Mouse (Mus musculus) CH12.LX (cell line): ENCODE results near the gene Apba3. TPM values are rescaled to one million over a fixed set of nuclear protein-coding genes. Genes with fewer than 3 reads are reported as not detected.

ENCODE experiments used
- DNase-seq: peaks from one replicate; pipeline ENCODE4 v3.0.0-alpha.2; 2013; ENCODE audit errors: extremely low read depth
- H3K27ac ChIP-seq: 2 replicates; pipeline ENCODE4 v1.5.1; 2012; ENCODE audit warnings: low read depth, mild to moderate bottlenecking, control low read depth, moderate library complexity; ENCODE audit not compliant: insufficient read depth
- H3K27me3 ChIP-seq: replicated peaks from 2 replicates; pipeline ENCODE3; 2012; ENCODE audit warnings: inconsistent platforms
- H3K36me3 ChIP-seq, 2 experiments: replicated peaks in 1 of 2; 2 replicates each; pipeline versions ENCODE3 to v1.6.1; 2012; ENCODE audit warnings: inconsistent platforms in 1 of 2, low read length in 1 of 2, mild to moderate bottlenecking in 1 of 2, mixed read lengths in 1 of 2, moderate library complexity in 1 of 2; ENCODE audit not compliant: control insufficient read depth in 1 of 2, insufficient read depth in 1 of 2
- H3K4me1 ChIP-seq, 2 experiments: 2 replicates each; pipeline ENCODE4 v1.6.1; 2012; ENCODE audit warnings: inconsistent platforms in 1 of 2, moderate library complexity in 1 of 2; ENCODE audit not compliant: insufficient read depth in 2 of 2, control insufficient read depth in 1 of 2
- H3K4me2 ChIP-seq: 2 replicates; pipeline ENCODE4 v1.6.1; 2012; ENCODE audit warnings: low read depth, mild to moderate bottlenecking, control low read depth; ENCODE audit not compliant: poor library complexity, insufficient read depth, severe bottlenecking
- H3K4me3 ChIP-seq, 3 experiments: fragments of 150-350 bp in 1 of 3; sonication (generic) in 1 of 3; replicated peaks in 1 of 3; 2 replicates each; pipeline versions ENCODE3 to v1.5.1; 2011 to 2012; ENCODE audit warnings: low read depth in 2 of 3, low read length in 2 of 3, mild to moderate bottlenecking in 2 of 3, moderate library complexity in 2 of 3, control low read depth in 1 of 3, improper control_type of control experiment in 1 of 3, inconsistent platforms in 1 of 3, mixed read lengths in 1 of 3; ENCODE audit not compliant: poor library complexity in 1 of 3
- H3K79me2 ChIP-seq: replicated peaks from 2 replicates; pipeline ENCODE4 v1.6.1; 2012; ENCODE audit warnings: mild to moderate bottlenecking, moderate library complexity; ENCODE audit not compliant: control insufficient read depth, poor library complexity, insufficient read depth, severe bottlenecking; ENCODE audit errors: extremely low read depth
- H3K9ac ChIP-seq: 2 replicates; pipeline ENCODE4 v1.6.1; 2012; ENCODE audit warnings: low read depth, mild to moderate bottlenecking, control low read depth, moderate library complexity; ENCODE audit not compliant: insufficient read depth
- H3K9me3 ChIP-seq: replicated peaks from 2 replicates; pipeline ENCODE3; 2012; ENCODE audit warnings: low read length, inconsistent platforms, mixed read lengths
- CHD1 ChIP-seq: IDR thresholded peaks from 2 replicates; pipeline ENCODE4 v1.6.1; 2012; ENCODE audit warnings: low read depth, low read length, improper control_type of control experiment, inconsistent platforms
- CHD2 ChIP-seq: IDR thresholded peaks from 2 replicates; pipeline ENCODE4 v1.6.1; 2011; ENCODE audit warnings: low read length, improper control_type of control experiment
- CTCF ChIP-seq, 2 experiments: IDR thresholded peaks in 1 of 2; conservative IDR thresholded peaks in 1 of 2; 2 replicates each; pipeline ENCODE4 v1.5.1; 2011 to 2012; ENCODE audit warnings: low read depth in 2 of 2, low read length in 2 of 2, improper control_type of control experiment in 1 of 2, inconsistent platforms in 1 of 2, mild to moderate bottlenecking in 1 of 2, moderate library complexity in 1 of 2
- E2F4 ChIP-seq: IDR thresholded peaks from 2 replicates; pipeline ENCODE4 v1.6.1; 2011; ENCODE audit warnings: low read depth, low read length, improper control_type of control experiment; ENCODE audit not compliant: insufficient replicate concordance
- IRF4 ChIP-seq: IDR thresholded peaks from 2 replicates; pipeline ENCODE4 v1.6.1; 2014; ENCODE audit warnings: low read depth, mild to moderate bottlenecking, inconsistent platforms, low read length, improper control_type of control experiment
- MYC ChIP-seq: IDR thresholded peaks from 2 replicates; pipeline ENCODE4 v1.6.1; 2011; ENCODE audit warnings: low read depth, mild to moderate bottlenecking, improper control_type of control experiment, low read length
- RAD21 ChIP-seq: IDR thresholded peaks from 2 replicates; pipeline ENCODE4 v1.6.1; 2011; ENCODE audit warnings: low read depth, mild to moderate bottlenecking, low read length, improper control_type of control experiment, moderate library complexity
- SIN3A ChIP-seq: IDR thresholded peaks from 2 replicates; pipeline ENCODE4 v1.6.1; 2012; ENCODE audit warnings: low read length, improper control_type of control experiment, inconsistent platforms
- SMC3 ChIP-seq: IDR thresholded peaks from 2 replicates; pipeline ENCODE4 v1.6.1; 2011; ENCODE audit warnings: low read depth, low read length, improper control_type of control experiment
- ZC3H11A ChIP-seq: IDR thresholded peaks from 2 replicates; pipeline ENCODE4 v1.6.1; 2012; ENCODE audit warnings: low read depth, mild to moderate bottlenecking, inconsistent platforms, low read length, improper control_type of control experiment
- ZKSCAN1 ChIP-seq: IDR thresholded peaks from 2 replicates; pipeline ENCODE4 v1.6.1; 2012; ENCODE audit warnings: low read depth, inconsistent platforms, low read length, improper control_type of control experiment, borderline replicate concordance
- ZMIZ1 ChIP-seq: IDR thresholded peaks from 2 replicates; pipeline ENCODE4 v1.6.1; 2012; ENCODE audit warnings: low read depth, mild to moderate bottlenecking, inconsistent platforms, low read length, improper control_type of control experiment
- dilution Hi-C: fragments of 300-500 bp; cut with MboI; formaldehyde crosslinking; loops from 2 replicates; pipeline ENCODE4 v1.14.3; 2020; ENCODE audit warnings: low sequenced_read_pairs; ENCODE audit not compliant: extremely low pct_unique_long_range_greater_than_20kb, extremely low pct_ligation_motif_present
- in situ Hi-C: fragments of 300-500 bp; cut with MboI; formaldehyde crosslinking; loops from 3 replicates; pipeline ENCODE4 v1.14.3; 2019; ENCODE audit warnings: low sequenced_read_pairs, low pct_ligation_motif_present, low pct_unique_long_range_greater_than_20kb, mixed read lengths
- polyA plus RNA-seq: library from polyadenylated mRNA; unstranded; fragments of >175 nt; gene quantifications from 2 replicates; pipeline ENCODE4 v1.2.1, GENCODE M21; 2012; ENCODE audit warnings: low read depth; ENCODE audit not compliant: insufficient read length
- total RNA-seq, 2 experiments: library from RNA; depleted of rRNA; stranded (reverse); fragments of 300-350 nt in 1 of 2; fragments of >200 nt in 1 of 2; gene quantifications; 2 replicates each; pipeline ENCODE4 v1.2.3; 2012 to 2014

The Apba3 gene
- total and polyA plus RNA-seq, 3 experiments: 40.2 to 149 (median 47.4) TPM

DNA sequence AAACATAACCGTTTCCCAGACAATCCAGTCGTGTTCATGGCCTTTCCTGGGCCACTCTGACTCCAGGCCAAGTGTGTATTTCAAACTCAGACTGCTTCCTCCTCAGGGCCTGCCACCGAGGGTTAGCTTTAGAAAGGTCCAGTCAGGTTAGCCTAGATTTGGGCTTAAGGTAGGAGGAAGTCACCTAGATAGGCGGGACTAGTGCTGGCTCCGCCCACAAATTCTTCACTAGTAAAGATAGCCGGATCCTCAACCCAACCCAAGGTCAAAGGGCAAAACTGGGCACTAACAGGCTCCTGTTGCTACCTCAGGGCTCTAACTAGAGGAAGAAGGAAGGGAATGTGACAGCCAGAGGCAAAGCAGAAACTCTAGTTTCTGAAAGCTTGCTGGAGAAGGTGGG lies 19.8 kb downstream of the Apba3 start:
- H3K4me1 ChIP-seq: peaks cover 9 to 46% of the 10 kb centered on the region in 2 experiments; a peak in 3 of 4 replicates
- no peak for DNase-seq

DNA sequence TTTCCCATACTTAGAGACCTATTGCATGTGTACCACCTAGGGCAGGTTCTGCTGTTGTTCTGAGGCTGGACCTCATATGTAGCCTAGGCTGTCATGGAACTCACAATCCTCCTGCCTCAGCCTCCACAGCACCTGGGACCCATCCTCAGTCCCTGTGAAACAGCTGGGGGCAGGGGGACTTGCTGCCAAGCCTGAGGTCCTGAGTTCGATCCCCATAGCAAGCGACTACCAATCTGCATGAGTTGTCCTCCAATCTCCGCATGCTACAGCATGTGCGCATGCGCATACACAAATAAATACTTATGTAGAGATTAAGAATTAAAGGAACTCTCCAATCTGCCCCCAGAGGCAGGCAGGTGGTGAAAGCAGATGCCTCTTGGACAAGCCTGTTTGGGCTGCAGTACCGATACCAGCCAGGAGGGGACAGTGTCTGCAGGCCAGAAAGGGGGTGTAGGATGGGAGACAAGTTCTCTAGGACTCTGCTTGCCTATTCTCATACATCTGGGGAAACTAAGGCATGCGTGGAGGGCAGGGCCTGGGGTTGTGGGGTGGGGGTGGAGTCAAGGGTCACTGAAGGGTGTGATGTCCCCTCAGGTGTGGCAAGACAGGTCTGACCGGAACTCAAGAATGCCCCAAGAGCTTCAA lies 20.9 kb downstream of the Apba3 start:
- DNase-seq: peak; percentile 74
- no peaks in the 10 kb centered on the region for H3K9me3 ChIP-seq
- TF ChIP-seq CTCF (conservative IDR thresholded peaks at IDR 0.05 in 1 of 2, IDR thresholded peaks at IDR 0.05 in 1 of 2; ENCODE audit: low read depth in 2 of 2, low read length in 2 of 2) (peak; percentile 85 to 100), E2F4 (no peak), CHD2 (no peak), ZMIZ1 (no peak), RAD21 (peak; percentile 66), SMC3 (peak; percentile 75)
- no peak overlapping the region for H3K4me3 ChIP-seq
- dilution Hi-C loops (no loop called here), in situ Hi-C loops (loop anchor here (5.0 kb wide), 1 partner anchor 90 kb away; no protein-coding TSS in a partner anchor)
- no peaks in the 10 kb centered on the region for H3K79me2 ChIP-seq
- H3K4me2 ChIP-seq: no peak overlapping the region
- H3K4me1 ChIP-seq: peaks cover 9 to 55% of the 10 kb centered on the region in 2 experiments; a peak in 3 of 4 replicates
- peaks cover 28% of the 10 kb centered on the region for H3K27me3 ChIP-seq
- no peaks in the 10 kb centered on the region for H3K36me3 ChIP-seq
- H3K9ac ChIP-seq: no peak overlapping the region
- H3K27ac ChIP-seq: no peak overlapping the region

More for the DNA sequence above, 19.8 kb downstream of the Apba3 start:
- no peak for TF ChIP-seq ZC3H11A
- TF ChIP-seq SIN3A: no peak
- no peak for TF ChIP-seq CHD1
- in situ Hi-C loops (loop anchor here (5.0 kb wide), 1 partner anchor 89 kb away; no protein-coding TSS in a partner anchor), dilution Hi-C loops (no loop called here)
- H3K9ac ChIP-seq: no peak overlapping the region
- H3K9me3 ChIP-seq: peaks cover under 1% of the 10 kb centered on the region
- H3K36me3 ChIP-seq: no peaks in the 10 kb centered on the region
- 0 out of 2 replicates have a peak overlapping the region, but pooled peaks have one; percentile 76 for H3K4me2 ChIP-seq
- peaks cover 32% of the 10 kb centered on the region for H3K27me3 ChIP-seq
- H3K27ac ChIP-seq: no peak overlapping the region
- no peaks in the 10 kb centered on the region for H3K79me2 ChIP-seq
- H3K4me3 ChIP-seq: no peak overlapping the region

DNA sequence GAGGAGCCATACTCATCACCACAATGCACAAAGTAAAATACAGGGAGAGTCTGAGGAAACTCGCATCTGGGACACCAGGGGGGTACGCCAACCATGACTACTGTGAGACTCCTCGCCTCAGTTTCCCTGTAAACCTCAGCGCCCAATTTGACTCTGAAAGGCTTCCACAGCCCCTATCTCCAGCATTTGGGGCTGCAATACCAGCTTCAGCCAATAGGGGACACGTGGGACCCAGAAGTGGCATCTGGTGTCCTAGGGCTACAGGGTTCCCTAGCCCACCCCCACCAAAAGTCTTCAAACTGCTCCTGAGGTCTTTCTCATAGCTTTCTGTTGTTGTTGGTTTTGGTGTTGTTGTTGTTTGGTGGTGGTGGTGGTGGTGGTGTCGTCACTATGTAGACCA lies 21.8 kb downstream of the Apba3 start:
- TF ChIP-seq IRF4 (no peak), MYC (0 out of 2 replicates have a peak, but pooled peaks have one; percentile 44), SMC3 (0 out of 2 replicates have a peak, but pooled peaks have one; percentile 13), CTCF (conservative IDR thresholded peaks at IDR 0.05 in 1 of 2, IDR thresholded peaks at IDR 0.05 in 1 of 2; ENCODE audit: low read depth in 2 of 2, low read length in 2 of 2) (peak; percentile 60 to 78), RAD21 (peak; percentile 40), ZKSCAN1 (no peak)
- TF ChIP-seq, all 38 proteins: peak for 4
- no peak overlapping the region for H3K4me2 ChIP-seq
- peaks cover 9 to 55% of the 10 kb centered on the region in 2 experiments; a peak in 3 of 4 replicates for H3K4me1 ChIP-seq
- DNase-seq: no peak
- dilution Hi-C loops (no loop called here), in situ Hi-C loops (loop anchor here (5.0 kb wide), 1 partner anchor 91 kb away; no protein-coding TSS in a partner anchor)
- H3K9me3 ChIP-seq: no peaks in the 10 kb centered on the region
- H3K36me3 ChIP-seq: no peaks in the 10 kb centered on the region
- no peak overlapping the region for H3K4me3 ChIP-seq
- no peak overlapping the region for H3K9ac ChIP-seq
- H3K27ac ChIP-seq: no peak overlapping the region
- H3K79me2 ChIP-seq: peaks cover 4% of the 10 kb centered on the region
- H3K27me3 ChIP-seq: peaks cover 19% of the 10 kb centered on the region
